Mouse (Mus musculus): ENCODE data around the gene Ghr. TPM values are rescaled to one million over a fixed set of nuclear protein-coding genes. Genes with fewer than 3 reads are reported as not detected.

Ghr gene
- 96.4 and 104 TPM in 2 replicates for polyA plus RNA-seq (2015; fragmentation: Nextera tagmentation; extraction: Ambion mirVana)

DNA sequence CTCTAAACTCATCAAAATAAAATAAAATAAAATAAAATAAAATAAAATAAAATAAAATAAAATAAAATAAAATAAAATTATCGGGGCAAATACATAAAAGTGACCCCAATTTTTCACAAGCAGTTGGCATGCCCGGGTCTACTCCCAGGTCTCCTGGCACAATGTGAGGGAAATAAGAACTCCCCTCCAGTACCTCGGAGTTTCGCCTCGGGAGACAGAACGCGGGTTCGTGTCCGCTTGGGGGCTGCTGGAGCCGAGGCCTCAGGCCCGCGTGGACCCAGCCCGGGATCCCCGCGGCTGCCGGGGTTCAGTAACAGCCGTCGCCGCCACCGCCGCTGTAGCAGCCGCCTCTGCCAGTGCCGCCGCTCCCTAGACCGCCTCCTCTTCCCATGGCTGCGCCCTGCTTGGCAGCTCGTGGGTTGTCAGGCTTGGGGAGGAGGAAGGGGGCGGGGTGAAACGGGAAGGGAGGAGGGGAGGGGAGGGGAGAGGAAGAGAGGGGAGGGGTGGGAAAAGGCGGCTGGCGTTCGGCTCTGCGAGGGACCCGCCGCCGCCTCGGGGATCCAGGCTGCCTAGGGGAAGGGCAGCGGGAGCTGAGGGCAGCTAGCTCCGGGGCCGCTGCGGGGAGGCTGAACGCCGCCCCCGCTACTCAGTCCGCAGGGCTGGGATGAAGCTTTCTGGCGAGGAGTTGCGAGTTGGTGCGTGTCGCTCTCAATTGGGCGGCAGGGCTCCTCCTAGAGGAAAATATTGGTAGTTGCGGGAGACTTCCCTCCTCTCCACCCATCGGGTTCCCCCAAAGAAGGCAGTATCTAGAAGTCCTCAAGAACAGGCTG is at the start of gene Ghr:
Ghr (minus strand) TSS at position 686 of the 830 bp plus-strand sequence.
- WGBS: under 1% methylated on average over 48 of the region's 52 CpGs
- Histone ChIP-seq H3K27ac (ENCODE audit: low read length) (peak within 1 kb of the TSS; percentile 85), H3K4me1 (ENCODE audit: insufficient read depth, low read depth, low read length) (no peaks in the 10 kb centered on the region; the same call in 1 of the 2 replicates), H3K4me3 (ENCODE audit: low read depth, low read length) (peak within 1 kb of the TSS; percentile 63), H3K9ac (replicated peaks; ENCODE audit: low read depth) (peak within 1 kb of the TSS; percentile 60), H3K27me3 (replicated peaks; ENCODE audit: insufficient read depth, low read length) (no peaks in the 10 kb centered on the region), H3K4me2 (replicated peaks; ENCODE audit: low read depth, low read length) (peak within 1 kb of the TSS; percentile 77), H3K36me3 (ENCODE audit: insufficient read depth, low read length) (no peaks in the 10 kb centered on the region), H3K9me3 (ENCODE audit: low read length) (no peaks in the 10 kb centered on the region)
- ATAC-seq: peak; percentile 91
- TF ChIP-seq CTCF (IDR thresholded peaks at IDR 0.05) (peak; percentile 86), EP300 (IDR thresholded peaks at IDR 0.05) (no peak)
- DNase-seq (ENCODE audit: low spot score): peak; percentile 95

DNA sequence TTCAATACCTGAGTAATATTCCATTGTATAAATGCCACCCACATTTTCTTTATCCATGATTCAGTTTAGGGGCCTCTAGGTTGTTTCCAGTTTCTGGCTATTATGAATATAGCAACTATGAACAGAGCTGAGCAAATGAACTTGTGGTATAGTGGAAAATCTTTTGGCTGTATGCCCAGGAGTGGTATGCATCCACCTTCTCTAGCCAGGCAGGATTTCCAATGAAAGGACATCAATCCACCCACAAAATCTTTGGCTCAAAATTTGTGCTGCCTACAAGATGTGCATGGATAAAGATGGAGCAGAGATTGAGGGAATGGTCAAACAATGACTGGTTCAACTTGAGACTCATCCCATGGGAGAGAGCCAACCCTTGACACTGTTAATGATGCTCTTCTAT is 39.5 kb upstream of the Ghr start:
- ATAC-seq: no peak
- Histone ChIP-seq H3K9ac (replicated peaks; ENCODE audit: low read depth) (no peak overlapping the region), H3K36me3 (ENCODE audit: insufficient read depth, low read length) (no peaks in the 10 kb centered on the region), H3K4me2 (replicated peaks; ENCODE audit: low read depth, low read length) (no peak overlapping the region), H3K27ac (ENCODE audit: low read length) (no peak overlapping the region), H3K27me3 (replicated peaks; ENCODE audit: insufficient read depth, low read length) (no peaks in the 10 kb centered on the region), H3K9me3 (ENCODE audit: low read length) (no peaks in the 10 kb centered on the region), H3K4me3 (ENCODE audit: low read depth, low read length) (no peak overlapping the region), H3K4me1 (ENCODE audit: insufficient read depth, low read depth, low read length) (no peaks in the 10 kb centered on the region)
- TF ChIP-seq EP300 (IDR thresholded peaks at IDR 0.05): no peak
- TF ChIP-seq CTCF (IDR thresholded peaks at IDR 0.05): no peak
- DNase-seq (ENCODE audit: low spot score): no peak

DNA sequence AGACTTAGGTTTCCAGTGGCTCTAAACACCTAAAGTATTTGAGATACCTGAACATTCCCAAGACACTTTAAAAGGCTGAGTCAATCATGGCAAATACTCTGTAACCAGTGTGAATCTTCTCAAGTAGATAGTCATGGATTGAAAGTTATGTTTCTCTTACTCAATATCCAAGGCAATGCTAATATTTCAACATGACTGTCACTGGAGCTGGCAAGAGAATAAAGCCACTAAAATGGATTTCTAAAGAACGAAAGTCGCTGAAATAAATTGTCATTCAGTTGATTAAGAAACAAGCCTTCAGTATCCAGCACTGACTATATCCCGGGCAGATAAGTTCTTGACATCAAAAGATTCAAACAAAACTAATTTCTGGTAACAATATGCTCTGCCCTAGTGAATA is 37.1 kb upstream of the Ghr start:
- Histone ChIP-seq H3K27ac (ENCODE audit: low read length) (no peak overlapping the region), H3K36me3 (ENCODE audit: insufficient read depth, low read length) (no peaks in the 10 kb centered on the region), H3K9ac (replicated peaks; ENCODE audit: low read depth) (no peak overlapping the region), H3K4me3 (ENCODE audit: low read depth, low read length) (no peak overlapping the region), H3K27me3 (replicated peaks; ENCODE audit: insufficient read depth, low read length) (no peaks in the 10 kb centered on the region), H3K4me1 (ENCODE audit: insufficient read depth, low read depth, low read length) (no peaks in the 10 kb centered on the region), H3K4me2 (replicated peaks; ENCODE audit: low read depth, low read length) (no peak overlapping the region), H3K9me3 (ENCODE audit: low read length) (no peaks in the 10 kb centered on the region)
- 58% methylated on average over 3 of the region's 3 CpGs for WGBS
- DNase-seq (ENCODE audit: low spot score) (peak; percentile 53), ATAC-seq (no peak)
- TF ChIP-seq EP300 (IDR thresholded peaks at IDR 0.05): no peak
- no peak for TF ChIP-seq CTCF (IDR thresholded peaks at IDR 0.05)

DNA sequence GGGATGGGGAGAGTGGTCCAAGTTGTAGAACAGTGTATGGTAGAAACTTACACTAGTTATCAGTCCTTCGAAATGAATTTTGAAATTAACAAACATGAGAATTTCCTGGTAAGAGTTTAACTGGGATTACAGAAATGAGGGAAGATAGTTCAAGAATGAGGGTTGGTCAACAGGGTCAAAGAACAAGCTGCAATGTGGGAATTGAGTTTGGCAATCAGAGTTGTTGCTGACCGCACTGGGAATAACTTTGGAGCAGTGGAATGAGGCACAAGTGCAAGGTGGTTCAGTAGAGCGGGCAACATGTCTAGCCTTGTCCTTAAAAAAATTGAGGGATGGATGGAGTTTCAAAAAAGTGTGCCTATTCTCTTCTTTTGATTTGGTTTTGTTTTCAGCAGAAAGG is 35.0 kb upstream of the Ghr start:
- TF ChIP-seq CTCF (IDR thresholded peaks at IDR 0.05) (no peak), EP300 (IDR thresholded peaks at IDR 0.05) (no peak)

DNA sequence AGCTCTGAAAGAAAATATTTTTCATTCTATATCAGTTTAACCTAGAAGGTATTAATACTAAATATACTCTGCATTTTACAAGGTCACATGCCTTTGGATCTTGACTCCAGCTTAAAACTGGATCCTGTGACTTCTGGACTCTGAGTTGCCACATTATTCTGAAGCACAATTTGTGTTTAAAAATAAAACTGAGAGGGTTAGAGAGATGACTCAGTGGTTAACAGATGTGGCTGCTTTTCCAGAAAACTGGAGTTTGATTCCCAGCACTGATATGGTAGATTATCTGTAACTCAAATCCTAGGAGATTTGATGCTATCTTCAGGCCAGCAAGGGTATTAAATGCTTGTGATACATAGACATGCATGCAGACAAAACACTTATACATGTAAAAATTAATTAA is 28.7 kb upstream of the Ghr start:
- TF ChIP-seq EP300 (IDR thresholded peaks at IDR 0.05) (no peak), CTCF (IDR thresholded peaks at IDR 0.05) (no peak)
- Histone ChIP-seq H3K27ac (ENCODE audit: low read length) (no peak overlapping the region), H3K36me3 (ENCODE audit: insufficient read depth, low read length) (no peaks in the 10 kb centered on the region), H3K4me3 (ENCODE audit: low read depth, low read length) (no peak overlapping the region), H3K9me3 (ENCODE audit: low read length) (no peaks in the 10 kb centered on the region), H3K27me3 (replicated peaks; ENCODE audit: insufficient read depth, low read length) (no peaks in the 10 kb centered on the region), H3K4me2 (replicated peaks; ENCODE audit: low read depth, low read length) (no peak overlapping the region), H3K4me1 (ENCODE audit: insufficient read depth, low read depth, low read length) (no peaks in the 10 kb centered on the region), H3K9ac (replicated peaks; ENCODE audit: low read depth) (no peak overlapping the region)
- no peak for ATAC-seq
- DNase-seq (ENCODE audit: low spot score): no peak

More for the DNA sequence above, 35.0 kb upstream of the Ghr start:
- 89% methylated on average over 3 of the region's 3 CpGs for WGBS
- DNase-seq (ENCODE audit: low spot score): no peak
- Histone ChIP-seq H3K27me3 (replicated peaks; ENCODE audit: insufficient read depth, low read length) (no peaks in the 10 kb centered on the region), H3K36me3 (ENCODE audit: insufficient read depth, low read length) (no peaks in the 10 kb centered on the region), H3K9me3 (ENCODE audit: low read length) (no peaks in the 10 kb centered on the region), H3K4me1 (ENCODE audit: insufficient read depth, low read depth, low read length) (no peaks in the 10 kb centered on the region), H3K9ac (replicated peaks; ENCODE audit: low read depth) (no peak overlapping the region), H3K4me3 (ENCODE audit: low read depth, low read length) (no peak overlapping the region), H3K4me2 (replicated peaks; ENCODE audit: low read depth, low read length) (no peak overlapping the region), H3K27ac (ENCODE audit: low read length) (no peak overlapping the region)
- ATAC-seq: no peak

DNA sequence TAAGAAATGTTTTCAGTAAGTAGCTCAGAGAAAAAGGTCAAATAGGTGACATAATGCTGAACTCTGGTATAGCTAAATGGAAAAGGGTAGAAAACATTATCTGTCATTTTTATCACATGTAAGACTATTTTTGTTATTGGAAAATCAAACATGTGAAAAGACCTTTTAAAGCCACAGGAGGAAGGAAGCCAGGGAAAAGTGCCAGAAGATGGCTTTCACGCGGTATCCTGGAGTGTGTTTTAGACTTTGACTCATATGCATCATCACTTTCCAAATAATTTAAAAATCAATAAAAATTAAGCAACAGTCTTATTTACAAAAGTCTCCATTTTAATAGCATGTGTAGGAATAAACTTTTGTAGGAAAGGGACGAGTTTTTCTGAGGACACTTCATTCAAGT is 24.7 kb upstream of the Ghr start:
- H3K4me1 ChIP-seq (ENCODE audit: insufficient read depth, low read depth, low read length): no peaks in the 10 kb centered on the region
- no peaks in the 10 kb centered on the region for H3K36me3 ChIP-seq (ENCODE audit: insufficient read depth, low read length)
- no peak overlapping the region for H3K9ac ChIP-seq (replicated peaks; ENCODE audit: low read depth)
- TF ChIP-seq CTCF (IDR thresholded peaks at IDR 0.05) (no peak), EP300 (IDR thresholded peaks at IDR 0.05) (no peak)
- no peak overlapping the region for H3K4me2 ChIP-seq (replicated peaks; ENCODE audit: low read depth, low read length)
- no peaks in the 10 kb centered on the region for H3K27me3 ChIP-seq (replicated peaks; ENCODE audit: insufficient read depth, low read length)
- WGBS: 65% methylated on average over 3 of the region's 3 CpGs
- DNase-seq (ENCODE audit: low spot score) (no peak), ATAC-seq (no peak)
- H3K4me3 ChIP-seq (ENCODE audit: low read depth, low read length): no peak overlapping the region
- no peaks in the 10 kb centered on the region for H3K9me3 ChIP-seq (ENCODE audit: low read length)
- no peak overlapping the region for H3K27ac ChIP-seq (ENCODE audit: low read length)

Measured in lung, postnatal 0 days (tissue).